Mouse (Mus musculus) cerebellum, adult 11-12 months (tissue): ENCODE measurements around the gene Clcf1.

Experiments used
- DNase-seq: peaks from one replicate; pipeline ENCODE4 v3.0.0; 2022

Clcf1 gene

GRCm38 (mm10) chr19:4193129-4193528 is 20.9 kb upstream of the Clcf1 start:
- peak; percentile 60 for DNase-seq

DNA sequence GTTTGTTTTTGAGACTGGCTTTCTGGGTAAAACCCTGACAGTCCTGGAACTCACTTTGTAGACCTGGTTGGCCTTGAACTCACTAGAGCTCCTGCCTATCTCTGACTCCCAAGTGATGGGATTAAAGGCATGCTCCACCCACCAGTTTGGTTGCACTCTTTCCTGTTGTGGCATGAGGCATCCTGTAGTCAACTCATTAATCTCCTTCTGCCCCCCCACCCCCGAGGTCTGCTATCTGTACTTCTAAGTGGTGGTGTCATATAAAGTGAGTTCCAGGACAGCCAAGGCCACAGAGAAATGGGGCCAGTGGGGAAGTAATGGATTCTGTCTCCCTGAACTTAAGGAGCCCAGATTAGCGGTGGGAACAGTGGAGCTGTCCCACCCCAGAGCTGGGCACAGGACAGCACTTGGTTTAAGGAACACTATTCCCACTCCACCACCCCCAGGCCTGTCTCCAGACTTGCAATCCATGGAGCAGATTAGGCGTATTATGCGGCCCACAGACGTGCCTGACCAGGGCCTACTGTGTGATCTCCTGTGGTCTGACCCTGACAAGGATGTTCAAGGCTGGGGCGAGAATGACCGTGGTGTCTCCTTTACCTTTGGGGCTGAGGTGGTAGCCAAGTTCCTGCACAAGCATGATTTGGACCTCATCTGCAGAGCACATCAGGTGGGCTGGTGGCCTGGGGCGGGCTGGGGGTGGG is 19.9 kb upstream of the Clcf1 start:
- DNase-seq: peak; percentile 52

GRCm38 (mm10) chr19:4194776-4195650 is 19.0 kb upstream of the Clcf1 start:
- DNase-seq: peak; percentile 89

- DNase-seq: peak; percentile 39
Measured at GRCm38 (mm10) chr19:4196048-4196447, 18.0 kb upstream of the Clcf1 start.

DNA sequence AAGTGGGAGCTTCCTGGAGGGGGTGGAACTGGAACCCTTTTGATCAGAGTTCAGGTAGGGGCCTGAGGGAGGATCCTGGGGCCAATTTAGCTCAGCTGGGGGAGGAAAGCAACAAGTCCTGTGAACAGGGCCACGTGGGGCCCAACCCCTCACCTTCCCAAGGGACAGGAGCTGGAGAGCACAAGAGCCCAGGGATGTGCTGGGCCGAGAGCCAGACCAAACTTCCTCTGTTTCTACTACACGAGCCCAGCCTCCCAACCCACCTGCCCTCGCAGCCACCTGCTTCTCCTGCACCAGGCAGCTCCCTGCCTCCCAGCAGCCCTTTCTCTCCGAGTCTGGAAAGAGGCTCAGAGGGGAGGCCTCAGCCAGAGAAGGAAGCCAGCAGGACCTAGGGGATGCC is 17.5 kb upstream of the Clcf1 start:
- DNase-seq: peak; percentile 57

DNA sequence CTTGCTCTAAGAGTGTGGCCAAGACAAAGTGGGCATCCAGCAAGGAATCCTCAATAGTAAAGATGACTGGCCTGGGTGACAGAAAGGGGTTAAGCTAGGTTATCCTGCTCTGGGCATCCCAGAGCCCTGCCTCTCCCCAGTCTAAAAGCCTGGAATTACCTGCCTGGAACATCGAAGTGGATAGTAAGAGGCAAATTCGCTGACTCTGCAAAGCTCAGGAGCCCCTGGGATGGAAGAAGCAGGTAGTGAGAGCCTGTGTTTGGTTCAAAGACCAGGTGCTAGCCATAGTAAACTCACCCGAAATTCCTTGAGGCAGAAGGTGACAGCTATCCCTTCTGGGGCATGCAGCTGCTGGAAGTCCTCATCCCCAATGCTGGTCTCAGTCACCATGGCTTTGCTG is 16.9 kb upstream of the Clcf1 start:
- no peak for DNase-seq

DNA sequence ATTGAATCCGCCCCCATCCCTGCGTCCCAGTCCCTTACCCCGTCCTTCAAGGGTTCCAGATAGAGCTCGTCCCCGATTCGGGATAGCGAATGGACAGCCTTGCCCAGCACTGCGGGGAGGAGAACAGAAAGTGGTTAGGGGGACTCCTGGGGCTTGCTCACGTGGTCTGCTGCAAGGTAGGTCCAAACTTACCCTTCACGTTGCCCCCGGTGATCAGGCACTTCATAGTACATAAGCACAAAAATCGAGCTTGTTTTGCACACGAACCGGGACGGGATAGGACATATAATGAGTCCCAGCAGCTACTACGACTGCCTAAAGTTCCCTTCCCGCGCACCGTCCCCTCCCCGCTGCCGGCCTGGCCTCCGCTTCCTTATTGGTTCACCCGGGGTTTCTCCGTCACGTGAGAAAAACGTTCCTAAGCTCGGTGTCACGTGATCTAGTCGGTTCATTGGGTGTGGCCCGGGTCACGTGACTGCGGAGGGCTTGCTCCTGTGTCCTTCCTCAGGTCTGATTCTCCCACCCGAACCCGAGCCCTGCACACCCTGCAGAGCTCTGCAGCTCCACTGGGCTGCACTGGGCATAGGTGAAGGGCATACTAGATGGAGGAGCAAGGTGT is 12.6 kb upstream of the Clcf1 start, which contains the start of gene Rad9a:
Gene Rad9a, minus strand, starts transcription at position 372 of the 619 bp plus-strand sequence.
- peak; percentile 97 for DNase-seq

GRCm38 (mm10) chr19:4202149-4202548 is 11.9 kb upstream of the Clcf1 start:
- DNase-seq: no peak

GRCm38 (mm10) chr19:4203148-4203547 is 10.9 kb upstream of the Clcf1 start:
- no peak for DNase-seq

DNA sequence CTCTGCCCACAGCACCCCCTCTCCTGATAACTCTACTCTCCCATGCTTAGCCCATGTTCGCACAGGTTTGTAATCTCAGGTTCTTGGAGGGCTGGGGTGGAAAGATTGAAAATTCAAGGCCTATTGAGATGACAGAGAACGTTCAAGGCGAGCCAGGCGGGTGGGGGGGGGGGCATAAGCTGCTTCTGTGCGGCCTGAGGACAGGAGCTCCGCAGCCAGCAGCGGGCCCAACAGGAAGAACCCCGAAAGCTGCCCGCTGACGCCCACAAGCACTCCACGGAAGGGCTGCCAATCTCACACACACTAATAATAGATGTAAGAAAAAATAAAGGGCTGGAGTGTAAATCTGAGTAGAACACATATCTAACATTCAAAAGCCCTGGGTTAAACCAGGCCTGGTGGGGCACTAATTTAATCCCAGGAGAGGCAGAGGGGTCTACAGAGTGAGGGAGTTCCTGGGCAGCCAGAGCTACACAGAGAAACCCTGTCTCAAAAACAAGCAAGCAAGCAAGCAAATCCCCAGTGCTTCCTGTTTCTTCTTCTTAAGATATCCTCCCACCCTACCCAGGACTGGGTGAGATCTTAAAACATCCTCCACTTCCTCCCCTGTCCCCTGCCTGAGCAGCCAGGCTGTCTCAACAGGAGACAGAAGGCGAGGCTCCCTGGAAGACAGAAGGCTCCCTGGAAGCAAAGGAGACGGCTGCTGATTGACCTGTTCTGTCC is 10.3 kb upstream of the Clcf1 start:
- DNase-seq: no peak

DNA sequence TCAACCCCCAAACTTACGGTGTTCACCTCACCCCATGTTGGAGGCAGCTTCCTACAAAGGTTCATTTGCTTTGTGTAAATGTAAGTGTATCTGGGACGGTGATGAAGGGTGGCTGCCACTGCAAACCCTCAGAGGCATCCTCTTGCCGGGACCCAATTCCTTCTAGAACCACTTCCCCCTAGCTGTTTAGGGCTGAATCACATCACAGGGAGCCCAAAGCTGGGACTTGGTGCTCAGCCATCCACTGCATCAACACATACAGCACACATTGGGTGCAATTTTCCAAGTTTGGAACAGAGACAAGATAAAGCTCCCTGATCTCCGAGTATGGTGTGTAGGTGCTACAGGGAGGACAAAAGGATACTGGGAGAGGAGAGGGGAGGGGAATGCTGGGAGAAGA is 9.1 kb upstream of the Clcf1 start:
- no peak for DNase-seq

- peak; percentile 67 for DNase-seq
Measured at GRCm38 (mm10) chr19:4206971-4207370, 7.1 kb upstream of the Clcf1 start.

DNA sequence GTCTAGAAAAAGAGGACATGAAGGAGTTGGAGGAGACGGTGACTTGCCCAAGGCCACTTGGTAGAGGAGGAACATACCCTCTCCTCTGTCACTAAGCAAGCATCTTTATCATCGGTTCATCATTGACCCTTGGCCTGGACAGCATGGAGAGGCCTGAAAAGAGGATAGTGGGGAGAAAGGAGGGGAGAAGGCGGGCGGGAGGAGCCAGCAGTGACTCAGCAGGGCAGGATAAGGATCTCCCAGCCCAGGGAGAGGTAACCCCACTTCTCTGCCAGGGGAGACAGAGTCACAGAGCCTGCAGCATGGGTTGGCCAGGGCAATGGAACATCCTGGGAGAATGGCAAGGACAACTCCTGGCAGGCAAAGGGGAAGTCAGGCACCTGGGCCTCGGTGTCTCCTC is 5.5 kb upstream of the Clcf1 start:
- no peak for DNase-seq

DNA sequence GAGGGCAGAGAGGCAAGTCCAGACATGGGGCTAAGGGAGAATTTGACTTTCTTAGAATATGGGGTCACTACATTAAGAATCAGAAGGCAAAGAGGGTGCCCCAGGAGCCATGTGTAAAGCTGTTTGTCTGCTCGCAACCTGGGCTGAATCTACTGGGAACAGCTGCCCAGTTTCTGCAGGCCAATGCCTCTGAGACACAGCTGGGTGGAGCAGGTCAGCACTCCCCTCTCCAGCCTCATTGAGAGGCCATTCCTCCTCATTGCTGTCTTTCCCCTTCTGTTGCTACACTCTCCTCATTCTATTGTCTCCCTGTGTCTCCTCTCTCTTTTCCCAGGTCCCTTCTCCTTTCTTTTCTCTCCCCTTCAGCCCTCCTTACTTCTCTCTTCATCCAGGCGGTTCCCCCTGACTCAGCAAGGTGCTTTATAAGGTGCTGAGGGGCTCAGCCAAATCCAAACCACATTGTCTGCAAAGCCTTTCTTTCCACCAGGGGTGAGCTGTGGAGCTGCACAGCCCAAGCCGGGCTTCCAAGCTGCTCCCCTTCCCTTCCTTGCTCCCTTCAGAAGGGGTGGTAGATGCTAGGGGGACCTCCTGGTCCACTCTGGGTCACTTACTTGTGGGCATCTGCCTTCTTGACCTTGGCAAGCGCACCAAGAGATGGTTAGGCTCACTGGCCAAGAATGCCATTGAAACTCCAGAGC is 2.0 kb upstream of the Clcf1 start:
- no peak for DNase-seq

GRCm38 (mm10) chr19:4213524-4213974 is 489 bp upstream of the Clcf1 start:
- no peak for DNase-seq

DNA sequence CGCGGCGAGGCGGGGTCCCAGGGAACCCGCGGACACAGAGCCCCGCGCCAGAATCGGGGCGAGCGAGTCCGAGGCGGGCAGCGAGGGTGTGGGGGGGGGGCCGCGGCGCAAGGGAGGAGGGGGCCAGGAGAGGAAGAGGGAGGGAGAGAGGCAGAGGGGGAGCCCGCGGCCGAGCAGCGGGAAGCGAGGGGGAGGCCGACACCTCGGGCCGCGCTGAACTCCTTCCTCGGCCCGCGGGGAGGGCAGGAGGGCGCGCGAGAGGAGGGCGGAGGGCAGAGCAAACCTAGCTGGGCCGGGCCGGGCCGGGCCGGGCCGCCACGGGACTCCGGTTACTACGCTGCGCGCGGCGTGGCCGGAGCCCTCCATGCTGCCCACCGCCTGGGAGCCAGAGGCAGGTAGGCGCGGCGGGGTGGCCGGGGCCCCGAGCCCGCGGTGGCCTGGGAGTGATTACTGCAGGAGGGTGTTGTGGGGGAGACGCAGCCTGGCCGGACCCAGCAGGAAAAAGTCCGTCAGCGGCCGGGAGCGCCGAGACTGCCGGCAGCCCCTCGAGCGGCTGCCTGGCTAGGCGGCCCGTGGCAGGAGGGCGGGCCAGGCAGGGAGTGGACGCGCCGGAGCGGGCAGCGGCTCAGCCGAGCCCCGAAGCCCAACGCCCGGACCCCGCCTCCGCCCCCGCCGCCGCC is 873 bp downstream of the Clcf1 start:
- DNase-seq: no peak

DNA sequence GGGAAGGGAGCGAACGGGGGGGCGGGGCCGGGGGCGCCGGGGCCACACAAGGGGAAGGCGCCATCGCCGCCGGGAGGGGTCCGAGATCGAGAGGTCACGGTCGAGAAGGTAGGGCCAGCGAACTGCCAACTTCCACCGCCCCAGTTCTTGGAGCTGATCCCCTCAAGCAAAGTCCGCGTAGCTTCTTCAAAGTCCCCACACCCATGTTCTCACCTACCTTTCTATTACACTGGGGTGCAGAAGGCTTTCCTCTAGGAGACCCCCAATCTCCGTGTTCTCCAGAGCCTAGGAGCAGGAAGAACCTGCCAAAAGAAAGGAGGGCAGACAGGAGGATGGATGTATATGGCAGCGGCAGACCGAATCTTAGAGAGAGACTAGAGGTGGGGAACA is 1.4 kb downstream of the Clcf1 start:
- no peak for DNase-seq

- no peak for DNase-seq
Measured at GRCm38 (mm10) chr19:4216041-4216685, 2.1 kb downstream of the Clcf1 start.

DNA sequence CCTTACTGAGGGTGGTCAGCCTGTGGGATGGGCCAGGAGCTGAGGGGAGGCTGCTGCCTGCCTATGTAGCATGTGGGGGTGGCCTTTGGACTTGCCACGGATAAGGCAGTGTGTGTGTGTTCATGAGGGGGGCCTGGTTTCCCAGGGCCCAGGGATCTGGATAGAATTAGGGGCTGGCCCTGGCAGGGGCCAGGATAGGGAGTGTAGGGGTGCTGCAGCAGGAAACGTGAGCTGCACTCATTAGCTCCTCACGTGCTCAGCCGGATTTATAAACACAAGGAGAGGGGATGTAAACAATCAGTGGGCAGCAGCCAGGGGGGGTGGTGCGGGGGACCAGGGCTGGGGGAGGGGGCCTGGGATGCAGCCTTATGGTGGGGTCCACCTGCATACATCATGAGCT is 3.1 kb downstream of the Clcf1 start:
- DNase-seq: no peak

- no peak for DNase-seq
Measured at GRCm38 (mm10) chr19:4217855-4218254, 3.8 kb downstream of the Clcf1 start.

GRCm38 (mm10) chr19:4218293-4218692 is 4.3 kb downstream of the Clcf1 start:
- no peak for DNase-seq
